Mouse (Mus musculus) heart, embryonic 11.5 days (tissue): ENCODE data around the gene Gab1. TPM values are rescaled to one million over a fixed set of nuclear protein-coding genes. Genes with fewer than 3 reads are reported as not detected.

Source experiments
- ATAC-seq: fragments of 200-750 bp; cut with Nextera tagmentation; replicated peaks from 2 replicates; pipeline ENCODE4 v1.8.0; 2017; ENCODE audit warnings: moderate library complexity; ENCODE audit not compliant: insufficient number of reproducible peaks, low FRiP score, low TSS enrichment
- H3K27ac ChIP-seq: fragments of 300-500 bp; sonication (generic); 2 replicates; pipeline ENCODE4 v1.5.1; 2014; ENCODE audit warnings: mild to moderate bottlenecking, low read depth, low read length
- H3K27me3 ChIP-seq: fragments of 300-500 bp; sonication (generic); 2 replicates; pipeline ENCODE4 v1.6.1; 2014; ENCODE audit warnings: mild to moderate bottlenecking, low read length, mixed read lengths; ENCODE audit not compliant: control insufficient read depth, insufficient read depth
- H3K36me3 ChIP-seq: fragments of 300-500 bp; sonication (generic); 2 replicates; pipeline ENCODE4 v1.6.1; 2014; ENCODE audit warnings: mild to moderate bottlenecking, low read length, moderate library complexity, mixed read lengths; ENCODE audit not compliant: control insufficient read depth, insufficient read depth
- H3K4me1 ChIP-seq: fragments of 300-500 bp; sonication (generic); 2 replicates; pipeline ENCODE4 v1.6.1; 2014; ENCODE audit warnings: low read length; ENCODE audit not compliant: control insufficient read depth, insufficient read depth
- H3K4me2 ChIP-seq: fragments of 300-500 bp; sonication (generic); 2 replicates; pipeline ENCODE4 v1.6.1; 2014; ENCODE audit warnings: mild to moderate bottlenecking, moderate library complexity
- H3K4me3 ChIP-seq: fragments of 300-500 bp; sonication (generic); 2 replicates; pipeline ENCODE4 v1.5.1; 2014; ENCODE audit warnings: low read depth, low read length
- H3K9ac ChIP-seq: fragments of 300-500 bp; sonication (generic); 2 replicates; pipeline ENCODE4 v1.6.1; 2014; ENCODE audit warnings: mild to moderate bottlenecking, low read depth, low read length, moderate library complexity
- H3K9me3 ChIP-seq: fragments of 300-500 bp; sonication (generic); replicated peaks from 2 replicates; pipeline ENCODE4 v1.6.1; 2016; ENCODE audit warnings: low read length; ENCODE audit not compliant: control insufficient read depth
- WGBS: fragments of 180-500 bp; shearing (Covaris S2); extraction: QIAGEN DNeasy Blood & Tissue Kit; methylation state at CpG from one replicate; pipeline ENCODE4 v1.1.7; 2014; ENCODE audit not compliant: insufficient replicate concordance; 5-methylcytosine and 5-hydroxymethylcytosine counted together
- polyA plus RNA-seq: library from polyadenylated mRNA; unstranded; fragments of >200 nt; fragmentation: Nextera tagmentation; extraction: Ambion mirVana; gene quantifications from 2 replicates; pipeline ENCODE4 v1.2.1, GENCODE M21; 2014

Gab1 gene
- polyA plus RNA-seq, 1 experiment from 2014 or later: 35.0 TPM

- Histone ChIP-seq H3K27me3 (no peaks in the 10 kb centered on the region), H3K9me3 (no peaks in the 10 kb centered on the region), H3K27ac (no peak overlapping the region), H3K9ac (no peak overlapping the region), H3K4me1 (no peaks in the 10 kb centered on the region; the same call in 1 of the 2 replicates), H3K4me3 (no peak overlapping the region), H3K36me3 (no peaks in the 10 kb centered on the region), H3K4me2 (no peak overlapping the region)
- no peak for ATAC-seq
- 73% methylated on average over 5 of the region's 5 CpGs for WGBS
Observed at GRCm38 (mm10) chr8:80911400-80911799, 31.1 kb upstream of the Gab1 start.

DNA sequence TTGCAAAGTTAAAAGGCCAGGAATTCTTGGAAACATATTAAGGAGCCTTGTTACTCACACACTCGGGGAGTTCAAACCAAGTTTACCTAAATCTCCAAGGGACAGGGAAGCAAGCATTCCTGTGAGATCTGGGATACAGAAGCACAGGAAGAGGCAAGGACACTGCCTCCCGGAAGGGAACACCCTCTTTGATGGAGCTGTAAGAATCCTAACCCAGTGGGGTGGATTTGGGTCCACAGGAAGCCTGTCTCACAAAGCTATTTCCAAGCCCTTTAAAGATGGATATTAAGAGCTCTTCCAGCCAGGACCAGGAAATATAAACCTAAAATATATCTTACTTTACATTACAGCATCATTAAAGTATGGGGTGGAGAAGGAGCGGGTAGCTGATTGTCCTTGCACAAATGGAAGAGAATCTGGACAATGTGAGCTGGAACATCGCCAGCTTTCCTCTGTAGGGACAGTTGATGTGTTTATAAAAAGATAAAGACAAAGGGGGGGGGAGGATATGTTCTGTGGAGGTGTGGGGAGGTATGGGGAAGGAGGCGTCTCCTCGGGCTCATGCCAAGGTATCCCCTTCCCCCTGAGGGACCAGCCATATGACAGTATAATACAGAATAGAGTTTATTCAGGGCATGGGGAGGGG is 28.1 kb upstream of the Gab1 start:
- H3K9ac ChIP-seq: no peak overlapping the region
- WGBS: 49% methylated on average over 6 of the region's 6 CpGs
- no peaks in the 10 kb centered on the region for H3K27me3 ChIP-seq
- no peaks in the 10 kb centered on the region for H3K9me3 ChIP-seq
- no peaks in the 10 kb centered on the region for H3K36me3 ChIP-seq
- no peak overlapping the region for H3K27ac ChIP-seq
- H3K4me1 ChIP-seq: no peaks in the 10 kb centered on the region; the same call in 1 of the 2 replicates
- ATAC-seq: no peak
- H3K4me3 ChIP-seq: no peak overlapping the region
- no peak overlapping the region for H3K4me2 ChIP-seq

DNA sequence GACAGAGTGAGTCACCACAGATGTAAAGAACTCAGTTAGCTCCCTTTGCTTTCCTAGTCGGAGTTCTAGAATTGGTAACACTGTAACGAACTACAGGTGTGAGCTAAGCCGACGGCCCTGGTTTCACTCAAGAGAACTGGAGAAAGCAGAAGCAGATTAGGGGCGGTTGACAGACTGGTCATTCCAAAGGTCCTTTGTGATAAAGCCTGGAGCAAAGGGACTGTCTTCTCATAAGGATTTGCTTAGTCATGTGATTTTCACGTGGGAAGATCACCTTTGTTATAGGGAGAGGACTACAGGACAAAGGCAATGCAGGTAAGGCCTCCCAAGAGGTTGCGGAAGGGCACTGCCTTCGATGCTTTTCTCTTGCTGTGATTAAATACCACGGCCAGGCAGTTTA is 22.0 kb upstream of the Gab1 start:
- Histone ChIP-seq H3K27me3 (no peaks in the 10 kb centered on the region), H3K9me3 (no peaks in the 10 kb centered on the region), H3K4me3 (no peak overlapping the region), H3K36me3 (no peaks in the 10 kb centered on the region), H3K4me1 (no peaks in the 10 kb centered on the region), H3K9ac (no peak overlapping the region), H3K27ac (no peak overlapping the region), H3K4me2 (no peak overlapping the region)
- WGBS: 48% methylated on average over 9 of the region's 9 CpGs
- ATAC-seq: no peak

DNA sequence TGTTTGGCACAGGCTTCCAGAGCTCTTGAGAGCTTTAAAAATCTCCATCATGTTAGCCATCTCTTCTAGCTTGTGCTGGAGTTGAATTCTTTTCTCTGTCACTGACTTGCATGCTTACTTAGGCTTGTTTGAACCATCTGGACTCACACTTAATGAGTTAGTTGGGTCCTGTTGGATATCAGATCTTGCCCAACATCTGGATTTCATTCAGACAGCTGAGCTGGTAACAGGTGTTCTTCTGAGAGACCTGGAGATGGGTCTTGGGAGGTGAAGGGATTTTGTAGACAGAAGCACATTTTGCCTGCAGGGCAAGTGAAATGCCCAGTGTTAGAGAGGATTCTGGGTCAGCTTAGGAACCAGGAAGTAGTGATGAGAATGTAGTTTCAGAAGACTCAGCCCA is 19.0 kb upstream of the Gab1 start:
- Histone ChIP-seq H3K4me1 (peaks cover 4% of the 10 kb centered on the region; the same call in 1 of the 2 replicates), H3K27me3 (no peaks in the 10 kb centered on the region), H3K9me3 (no peaks in the 10 kb centered on the region), H3K9ac (no peak overlapping the region), H3K27ac (no peak overlapping the region), H3K4me3 (no peak overlapping the region), H3K36me3 (no peaks in the 10 kb centered on the region), H3K4me2 (no peak overlapping the region)
- ATAC-seq: no peak

DNA sequence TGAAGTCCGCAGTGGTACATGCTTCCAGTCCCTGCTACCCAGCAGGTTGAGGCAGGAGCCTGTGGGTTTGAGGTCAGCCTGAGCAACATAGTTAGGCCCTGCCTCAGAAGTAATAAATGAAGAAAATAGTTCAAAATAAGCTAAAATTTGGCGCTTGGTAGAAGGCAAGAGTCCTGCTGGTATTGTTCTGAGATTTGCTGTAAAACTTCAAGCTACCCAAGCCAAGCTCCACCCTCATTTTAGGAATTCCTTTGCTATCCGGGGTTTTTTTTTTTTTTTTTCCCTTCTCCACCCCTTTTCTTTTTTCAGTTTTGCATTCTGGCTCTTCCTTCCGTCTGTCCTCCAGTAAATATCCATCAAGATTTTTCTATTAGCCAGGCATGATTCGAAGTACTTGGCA is 15.7 kb upstream of the Gab1 start:
- no peak; the same call in 1 of the 2 replicates for ATAC-seq
- Histone ChIP-seq H3K4me2 (no peak overlapping the region; the same call in 1 of the 2 replicates), H3K27ac (no peak overlapping the region), H3K27me3 (no peaks in the 10 kb centered on the region), H3K9ac (no peak overlapping the region), H3K9me3 (no peaks in the 10 kb centered on the region), H3K4me1 (peaks cover 4% of the 10 kb centered on the region; the same call in 1 of the 2 replicates), H3K36me3 (no peaks in the 10 kb centered on the region), H3K4me3 (no peak overlapping the region)
- 67% methylated on average over 5 of the region's 5 CpGs for whole genome bisulfite sequencing

DNA sequence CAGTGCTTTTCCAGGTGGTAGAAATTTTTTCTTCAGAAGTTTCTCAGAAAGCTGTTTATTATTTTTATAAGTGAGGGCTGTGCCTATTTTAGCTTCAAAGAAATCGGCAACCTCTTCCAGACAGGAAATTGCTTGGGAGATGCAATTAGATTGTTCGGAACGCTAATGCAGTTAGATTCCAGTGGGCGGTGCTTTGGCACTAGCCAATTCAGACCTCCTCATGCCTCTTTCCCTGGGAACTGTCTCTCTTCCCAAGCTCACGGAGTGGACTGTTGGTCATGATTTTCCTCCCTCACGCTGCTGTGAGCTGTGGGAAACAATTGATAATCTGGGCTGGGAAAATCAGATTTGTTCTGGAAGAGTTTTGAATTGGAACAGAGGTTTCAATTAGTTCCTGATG is 15.1 kb upstream of the Gab1 start:
- H3K36me3 ChIP-seq: no peaks in the 10 kb centered on the region
- ATAC-seq: no peak
- no peaks in the 10 kb centered on the region for H3K9me3 ChIP-seq
- H3K4me1 ChIP-seq: peaks cover 4% of the 10 kb centered on the region; the same call in 1 of the 2 replicates
- 0 out of 2 replicates have a peak overlapping the region, but pooled peaks have one; percentile 12 for H3K4me3 ChIP-seq
- no peak overlapping the region for H3K9ac ChIP-seq
- H3K4me2 ChIP-seq: peak overlapping the region; percentile 42
- H3K27me3 ChIP-seq: no peaks in the 10 kb centered on the region
- WGBS: 28% methylated on average over 6 of the region's 6 CpGs
- no peak overlapping the region for H3K27ac ChIP-seq

DNA sequence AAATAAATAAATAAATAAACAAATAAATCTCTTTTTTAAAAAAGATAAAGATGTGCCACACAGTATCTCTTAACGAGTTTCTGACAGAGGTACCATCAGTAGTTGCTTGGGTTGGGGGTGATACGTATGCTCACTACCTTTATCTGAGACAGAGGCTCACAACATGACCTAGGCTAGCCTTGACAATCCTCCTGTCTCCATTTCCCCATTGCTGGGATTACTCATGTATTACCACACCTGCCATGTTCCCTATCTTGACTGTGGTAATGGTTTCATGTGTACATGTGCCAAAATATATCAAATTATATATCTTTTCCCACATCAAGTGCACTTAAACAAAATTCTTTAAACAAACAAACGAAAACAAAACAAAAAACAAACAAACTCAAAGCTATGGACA is 14.2 kb upstream of the Gab1 start:
- no peaks in the 10 kb centered on the region for H3K9me3 ChIP-seq
- no peaks in the 10 kb centered on the region for H3K36me3 ChIP-seq
- H3K27ac ChIP-seq: no peak overlapping the region
- no peak overlapping the region for H3K4me3 ChIP-seq
- 74% methylated on average over 3 of the region's 3 CpGs for WGBS
- no peak overlapping the region for H3K9ac ChIP-seq
- no peaks in the 10 kb centered on the region for H3K27me3 ChIP-seq
- peaks cover 4% of the 10 kb centered on the region; the same call in 1 of the 2 replicates for H3K4me1 ChIP-seq
- no peak for ATAC-seq
- H3K4me2 ChIP-seq: no peak overlapping the region

- Histone ChIP-seq H3K4me3 (peak overlapping the region; percentile 74), H3K4me1 (0 out of 2 replicates have a peak, but pooled peaks cover 2% of the 10 kb centered on the region), H3K27ac (peak overlapping the region; percentile 92), H3K27me3 (no peaks in the 10 kb centered on the region), H3K36me3 (no peaks in the 10 kb centered on the region), H3K9ac (peak overlapping the region; percentile 73), H3K4me2 (peak overlapping the region; percentile 87), H3K9me3 (no peaks in the 10 kb centered on the region)
- WGBS: under 1% methylated on average over 88 of the region's 90 CpGs
- peak; percentile 71 for ATAC-seq
Observed at GRCm38 (mm10) chr8:80879426-80880195, 708 bp downstream of the Gab1 start.
